Mouse (Mus musculus): ENCODE measurements around the gene Frmpd4.

GRCm38 (mm10) chrX:168123589-168123965, 453.5 kb downstream of the Frmpd4 start:
- TF ChIP-seq POLR2A (IDR thresholded peaks at IDR 0.05; ENCODE audit: low read depth, low read length) (no peak), CTCF (IDR thresholded peaks at IDR 0.05; ENCODE audit: extremely low read depth, insufficient read depth, insufficient read length, insufficient replicate concordance) (no peak)
